Mouse (Mus musculus): ENCODE data around the gene Dzip1. TPM values are rescaled to one million over a fixed set of nuclear protein-coding genes. Genes with fewer than 3 reads are reported as not detected.

Gene Dzip1
- polyA plus RNA-seq, 1 experiment, result 5.9 TPM

DNA sequence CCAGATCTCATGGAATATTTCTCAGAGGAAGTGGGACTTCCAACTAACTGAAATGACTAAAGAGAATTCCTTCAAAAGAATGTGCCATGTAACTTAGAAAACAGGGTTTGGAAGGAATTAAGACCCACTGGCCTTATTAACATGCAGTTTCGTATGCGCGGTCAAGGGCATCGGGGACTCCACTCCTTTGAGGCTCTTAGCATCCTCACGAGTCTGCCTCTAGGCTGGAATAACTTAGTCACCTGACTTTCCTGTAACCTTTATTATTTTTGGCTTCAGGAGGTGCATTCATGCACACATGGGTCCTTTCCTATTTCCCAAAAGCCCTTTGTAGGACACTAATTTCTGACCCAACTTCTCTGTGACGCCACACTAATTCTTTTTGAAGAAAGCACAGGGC is 92.0 kb downstream of the Dzip1 start:
- H3K4me1 ChIP-seq (ENCODE audit: control insufficient read depth, insufficient read depth, insufficient read length), result peaks cover 3% of the 10 kb centered on the region; the same call in 1 of the 2 replicates
- H3K27ac ChIP-seq (ENCODE audit: insufficient read depth, low read length), result no peak overlapping the region
- no peak for TF ChIP-seq POLR2A (IDR thresholded peaks at IDR 0.05; ENCODE audit: low read depth, low read length)
- TF ChIP-seq CTCF (IDR thresholded peaks at IDR 0.05; ENCODE audit: extremely low read depth, insufficient read depth, insufficient read length, insufficient replicate concordance), result no peak
- no peak overlapping the region for H3K4me3 ChIP-seq (ENCODE audit: extremely low read depth, insufficient read depth, insufficient read length)
- H3K27me3 ChIP-seq (ENCODE audit: control insufficient read depth, insufficient read depth, low read length), result no peaks in the 10 kb centered on the region
- WGBS, result 94% methylated on average over 6 of the region's 6 CpGs
- no peak for DNase-seq (ENCODE audit: low read depth in 1 of 2, low spot score in 2 of 2)
- H3K36me3 ChIP-seq (ENCODE audit: control insufficient read depth, insufficient read depth, low read length), result no peaks in the 10 kb centered on the region

DNA sequence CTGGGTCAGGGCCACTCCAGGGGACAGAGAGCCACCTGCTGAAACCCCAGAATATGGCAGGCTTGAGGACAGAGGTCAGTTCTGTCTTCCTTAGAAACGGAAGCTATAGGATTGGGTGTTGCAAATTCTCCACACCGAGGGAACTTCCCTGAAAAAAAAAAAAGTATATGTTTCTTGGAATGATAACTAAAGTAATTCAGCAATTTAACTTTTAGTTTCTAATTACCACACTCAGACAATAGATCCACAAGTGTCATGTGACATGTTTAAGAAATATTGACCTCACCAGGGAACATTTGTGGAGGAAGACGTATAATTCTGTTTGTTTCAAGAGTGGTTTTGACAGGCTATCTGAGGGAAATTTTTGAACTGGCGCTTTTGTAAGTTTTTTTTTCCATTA is 93.7 kb downstream of the Dzip1 start:
- WGBS, result 81% methylated on average over 4 of the region's 4 CpGs
- TF ChIP-seq CTCF (IDR thresholded peaks at IDR 0.05; ENCODE audit: extremely low read depth, insufficient read depth, insufficient read length, insufficient replicate concordance) (no peak), POLR2A (IDR thresholded peaks at IDR 0.05; ENCODE audit: low read depth, low read length) (no peak)
- Histone ChIP-seq H3K36me3 (ENCODE audit: control insufficient read depth, insufficient read depth, low read length) (no peaks in the 10 kb centered on the region), H3K27me3 (ENCODE audit: control insufficient read depth, insufficient read depth, low read length) (no peaks in the 10 kb centered on the region), H3K27ac (ENCODE audit: insufficient read depth, low read length) (no peak overlapping the region), H3K4me3 (ENCODE audit: extremely low read depth, insufficient read depth, insufficient read length) (no peak overlapping the region), H3K4me1 (ENCODE audit: control insufficient read depth, insufficient read depth, insufficient read length) (peaks cover 3% of the 10 kb centered on the region; the same call in 1 of the 2 replicates)
- no peak for DNase-seq (ENCODE audit: low read depth in 1 of 2, low spot score in 2 of 2)

DNA sequence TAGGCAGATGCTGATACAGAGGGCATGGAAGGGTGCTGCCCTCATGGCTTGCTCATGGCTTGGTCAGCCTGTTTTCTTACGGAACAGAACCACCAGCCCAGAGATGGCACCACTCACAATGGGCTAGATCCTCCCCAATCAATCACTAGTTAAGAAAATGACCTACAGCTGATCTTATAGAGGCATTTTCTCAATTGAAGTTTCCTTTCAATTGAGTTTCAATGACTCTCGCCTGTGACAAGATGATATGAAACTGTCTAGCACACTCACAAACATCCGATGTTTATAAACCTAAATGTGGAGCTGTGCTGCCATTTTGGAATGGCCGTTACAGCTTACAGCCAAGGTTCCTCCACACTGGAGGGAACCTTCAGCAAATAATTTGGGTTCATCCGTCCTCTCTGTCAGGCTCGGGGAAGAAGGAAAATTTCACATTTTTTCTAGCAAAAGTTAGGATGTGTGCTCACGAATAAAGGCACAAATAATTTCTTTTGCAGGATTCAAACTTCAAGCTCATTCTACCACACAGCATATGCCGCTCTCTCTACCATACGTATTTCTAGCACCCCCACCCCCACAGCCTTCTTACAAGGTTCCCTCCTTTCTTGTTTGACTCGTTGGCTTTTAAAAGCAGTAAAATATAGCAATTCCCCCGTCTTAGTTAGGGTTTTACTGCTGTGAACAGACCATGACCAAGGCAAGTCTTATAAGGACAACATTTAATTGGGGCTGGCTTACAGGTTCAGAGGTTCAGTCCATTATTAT is 95.7 kb downstream of the Dzip1 start:
- DNase-seq (ENCODE audit: low read depth in 1 of 2, low spot score in 2 of 2), result no peak
- no peak overlapping the region for H3K4me3 ChIP-seq (ENCODE audit: extremely low read depth, insufficient read depth, insufficient read length)
- TF ChIP-seq CTCF (IDR thresholded peaks at IDR 0.05; ENCODE audit: extremely low read depth, insufficient read depth, insufficient read length, insufficient replicate concordance) (no peak), POLR2A (IDR thresholded peaks at IDR 0.05; ENCODE audit: low read depth, low read length) (no peak)
- WGBS, result 89% methylated on average over 11 of the region's 11 CpGs
- H3K36me3 ChIP-seq (ENCODE audit: control insufficient read depth, insufficient read depth, low read length), result no peaks in the 10 kb centered on the region
- H3K4me1 ChIP-seq (ENCODE audit: control insufficient read depth, insufficient read depth, insufficient read length), result 0 out of 2 replicates have a peak, but pooled peaks cover 3% of the 10 kb centered on the region
- H3K27me3 ChIP-seq (ENCODE audit: control insufficient read depth, insufficient read depth, low read length), result no peaks in the 10 kb centered on the region
- H3K27ac ChIP-seq (ENCODE audit: insufficient read depth, low read length), result no peak overlapping the region

DNA sequence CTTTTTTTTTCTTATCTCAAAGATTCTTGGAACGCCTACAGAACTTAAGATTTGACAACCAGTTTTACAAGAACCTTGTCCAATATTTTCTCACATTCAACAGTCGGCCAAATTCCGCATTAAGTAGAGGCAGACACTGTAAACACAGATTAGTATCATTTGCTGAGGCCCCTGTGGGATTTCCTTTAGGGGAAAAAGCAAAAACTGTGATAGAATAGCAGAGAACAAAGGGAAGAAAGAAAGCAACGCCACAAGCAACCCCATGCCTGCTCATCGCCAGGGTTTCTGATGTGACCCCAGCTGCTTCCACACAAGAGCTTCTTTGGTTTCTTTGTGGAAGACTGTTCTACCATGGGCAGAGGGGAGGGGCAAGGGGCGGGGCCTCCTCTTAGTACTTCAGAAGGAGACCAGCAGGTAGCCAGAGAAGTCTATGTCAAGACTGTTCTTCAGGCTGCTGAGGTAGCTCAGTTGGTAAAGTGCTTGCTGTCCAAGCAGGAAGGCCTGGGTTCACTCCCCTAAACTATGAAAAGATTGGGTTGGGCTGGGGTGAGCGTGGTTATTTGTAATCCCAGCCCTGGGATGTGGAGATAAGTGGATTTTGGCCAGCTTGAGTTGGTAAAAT is 97.9 kb downstream of the Dzip1 start:
- no peaks in the 10 kb centered on the region for H3K36me3 ChIP-seq (ENCODE audit: control insufficient read depth, insufficient read depth, low read length)
- no peak overlapping the region for H3K4me3 ChIP-seq (ENCODE audit: extremely low read depth, insufficient read depth, insufficient read length)
- WGBS, result 71% methylated on average over 7 of the region's 7 CpGs
- no peak for DNase-seq (ENCODE audit: low read depth in 1 of 2, low spot score in 2 of 2)
- H3K27me3 ChIP-seq (ENCODE audit: control insufficient read depth, insufficient read depth, low read length), result no peaks in the 10 kb centered on the region
- H3K4me1 ChIP-seq (ENCODE audit: control insufficient read depth, insufficient read depth, insufficient read length), result no peaks in the 10 kb centered on the region
- no peak overlapping the region for H3K27ac ChIP-seq (ENCODE audit: insufficient read depth, low read length)
- no peak for TF ChIP-seq POLR2A (IDR thresholded peaks at IDR 0.05; ENCODE audit: low read depth, low read length)
- no peak for TF ChIP-seq CTCF (IDR thresholded peaks at IDR 0.05; ENCODE audit: extremely low read depth, insufficient read depth, insufficient read length, insufficient replicate concordance)

DNA sequence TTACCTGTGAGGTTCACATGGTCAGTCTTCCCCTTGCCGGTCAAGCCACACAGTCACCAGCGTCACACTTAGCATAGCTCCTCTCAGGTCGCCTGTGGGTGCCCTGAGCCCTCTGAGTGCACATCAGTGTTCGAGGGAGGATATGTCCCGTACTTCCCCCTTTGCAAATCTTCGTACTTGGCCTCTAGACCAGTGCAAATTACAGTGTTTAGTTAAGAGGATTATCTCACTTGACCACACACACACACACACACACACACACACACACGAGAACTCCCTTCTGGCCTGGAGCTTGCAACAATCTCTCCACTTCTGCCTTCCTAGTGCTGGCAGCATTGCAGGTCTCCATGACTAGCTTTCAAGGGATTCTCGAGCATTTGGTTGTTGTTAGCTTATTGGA is 98.9 kb downstream of the Dzip1 start:
- 72% methylated on average over 8 of the region's 8 CpGs for WGBS
- Histone ChIP-seq H3K4me3 (ENCODE audit: extremely low read depth, insufficient read depth, insufficient read length) (no peak overlapping the region), H3K27me3 (ENCODE audit: control insufficient read depth, insufficient read depth, low read length) (no peaks in the 10 kb centered on the region), H3K36me3 (ENCODE audit: control insufficient read depth, insufficient read depth, low read length) (no peaks in the 10 kb centered on the region), H3K4me1 (ENCODE audit: control insufficient read depth, insufficient read depth, insufficient read length) (no peaks in the 10 kb centered on the region), H3K27ac (ENCODE audit: insufficient read depth, low read length) (no peak overlapping the region)
- TF ChIP-seq POLR2A (IDR thresholded peaks at IDR 0.05; ENCODE audit: low read depth, low read length) (no peak), CTCF (IDR thresholded peaks at IDR 0.05; ENCODE audit: extremely low read depth, insufficient read depth, insufficient read length, insufficient replicate concordance) (no peak)
- DNase-seq (ENCODE audit: low read depth in 1 of 2, low spot score in 2 of 2), result no peak

Other genes starting within 250 kb of the Dzip1 start
- gene Abcc4, start 219.2 kb downstream of the Dzip1 start, polyA plus RNA-seq (2012; rRNA removed), result 2.9 and 3.6 TPM in 2 replicates
- gene Cldn10, start 137.6 kb downstream of the Dzip1 start, polyA plus RNA-seq (2012; rRNA removed), result 1.4 and 1.8 TPM in 2 replicates
- 9.6 and 10.0 TPM in 2 replicates for gene Dnajc3, start 12.5 kb upstream of the Dzip1 start, polyA plus RNA-seq (2012; rRNA removed)
- gene Uggt2, start 174.0 kb upstream of the Dzip1 start, polyA plus RNA-seq (2012; rRNA removed), result 0.54 and 0.57 TPM in 2 replicates
- not detected in 2 replicates for gene Hs6st3, start 212.9 kb upstream of the Dzip1 start, polyA plus RNA-seq (2012; rRNA removed)